Mouse (Mus musculus): ENCODE measurements around the gene Mier2. TPM values are rescaled to one million over a fixed set of nuclear protein-coding genes. Genes with fewer than 3 reads are reported as not detected.

Gene Mier2
- polyA plus RNA-seq (2015; fragmentation: Nextera tagmentation; extraction: Ambion mirVana): 15.6 and 16.2 TPM in 2 replicates

DNA sequence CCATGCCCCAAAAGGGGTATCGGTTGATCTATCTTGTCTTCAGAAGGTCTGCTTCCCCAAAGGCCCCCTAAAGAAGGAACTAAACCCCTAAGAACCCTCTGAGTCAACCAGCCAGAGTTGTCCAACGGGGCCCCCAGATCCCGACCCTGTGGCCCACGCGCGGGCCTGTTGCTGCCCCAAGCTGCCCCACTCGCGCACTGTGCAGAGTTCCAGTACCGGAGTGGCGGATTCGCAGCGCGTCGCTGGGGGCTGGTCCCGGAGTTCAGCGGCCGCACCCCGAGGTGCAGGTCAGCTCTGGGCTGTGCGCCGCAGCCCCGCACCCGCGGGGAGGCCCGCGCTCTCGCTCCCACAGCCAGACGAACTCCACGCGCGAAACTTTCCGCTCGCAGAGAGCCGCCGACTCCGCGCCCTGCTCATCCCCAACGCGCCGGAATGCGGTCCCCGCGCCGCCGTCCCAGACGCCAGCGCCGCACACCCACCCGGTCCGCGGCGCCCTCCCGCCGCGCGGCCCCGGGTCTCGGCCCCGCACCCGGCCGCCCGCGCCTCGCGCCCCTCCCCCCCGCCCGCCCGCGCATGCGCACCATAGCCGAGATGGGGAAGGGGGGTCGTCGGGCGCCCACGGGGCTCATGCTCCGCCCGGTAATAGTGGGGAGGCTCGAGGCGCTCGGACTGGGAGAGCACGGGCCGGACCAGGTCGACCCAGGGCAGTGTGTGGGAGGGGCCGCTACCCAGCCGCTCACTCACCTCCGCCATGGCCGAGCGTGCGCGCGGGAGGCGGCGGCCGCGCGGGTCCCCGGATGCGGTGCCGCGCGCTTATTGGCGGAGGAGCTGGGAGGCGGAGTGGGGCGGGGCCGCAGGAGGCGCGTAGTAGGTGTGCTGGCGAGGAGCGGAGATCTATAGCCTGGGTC lies at the start of gene Mier2:
Gene Mier2 (minus strand): TSS at position 870 of the 908 bp plus-strand sequence.
- Histone ChIP-seq H3K4me3 (ENCODE audit: low read depth, low read length) (peak within 1 kb of the TSS; percentile 88), H3K4me1 (replicated peaks; ENCODE audit: control insufficient read depth, insufficient read depth, low read length) (peaks cover 5% of the 10 kb centered on the region; the same call in 1 of the 2 replicates), H3K27me3 (replicated peaks; ENCODE audit: control insufficient read depth, insufficient read depth, low read length) (no peaks in the 10 kb centered on the region), H3K36me3 (ENCODE audit: control insufficient read depth, insufficient read depth) (peaks cover 2% of the 10 kb centered on the region), H3K9me3 (ENCODE audit: control insufficient read depth) (no peaks in the 10 kb centered on the region), H3K27ac (ENCODE audit: low read depth, low read length) (peak within 1 kb of the TSS; percentile 10; the same call in 1 of the 2 replicates), H3K4me2 (replicated peaks; ENCODE audit: low read depth) (peak within 1 kb of the TSS; percentile 93), H3K9ac (ENCODE audit: low read depth, low read length) (peak within 1 kb of the TSS; percentile 86)
- under 1% methylated on average over 98 of the region's 108 CpGs for WGBS
- TF ChIP-seq CTCF (IDR thresholded peaks at IDR 0.05; ENCODE audit: low read depth): no peak
- ATAC-seq: peak; percentile 84

DNA sequence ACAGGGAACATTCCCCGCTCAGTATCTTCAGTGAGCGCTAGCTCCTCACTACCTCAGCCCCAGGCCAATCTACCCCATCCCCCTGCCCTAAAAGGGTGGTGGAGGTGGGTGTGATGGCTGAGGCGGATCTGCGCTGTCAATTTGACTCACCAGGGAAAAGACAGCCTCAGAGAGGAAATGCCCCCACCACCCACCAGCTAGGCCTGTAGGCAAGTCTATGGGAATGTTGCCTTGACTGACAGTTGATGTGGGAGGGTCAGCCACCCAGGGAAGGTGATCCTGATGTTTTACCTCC lies 42.9 kb upstream of the Mier2 start:
- Histone ChIP-seq H3K4me3 (ENCODE audit: low read depth, low read length) (no peak overlapping the region), H3K4me2 (replicated peaks; ENCODE audit: low read depth) (no peak overlapping the region), H3K9ac (ENCODE audit: low read depth, low read length) (no peak overlapping the region), H3K27me3 (replicated peaks; ENCODE audit: control insufficient read depth, insufficient read depth, low read length) (0 out of 2 replicates have a peak, but pooled peaks cover 6% of the 10 kb centered on the region), H3K36me3 (ENCODE audit: control insufficient read depth, insufficient read depth) (no peaks in the 10 kb centered on the region), H3K27ac (ENCODE audit: low read depth, low read length) (no peak overlapping the region), H3K9me3 (ENCODE audit: control insufficient read depth) (no peaks in the 10 kb centered on the region), H3K4me1 (replicated peaks; ENCODE audit: control insufficient read depth, insufficient read depth, low read length) (no peaks in the 10 kb centered on the region)
- TF ChIP-seq CTCF (IDR thresholded peaks at IDR 0.05; ENCODE audit: low read depth): no peak
- no peak for ATAC-seq
- WGBS: 76% methylated on average over 4 of the region's 4 CpGs

DNA sequence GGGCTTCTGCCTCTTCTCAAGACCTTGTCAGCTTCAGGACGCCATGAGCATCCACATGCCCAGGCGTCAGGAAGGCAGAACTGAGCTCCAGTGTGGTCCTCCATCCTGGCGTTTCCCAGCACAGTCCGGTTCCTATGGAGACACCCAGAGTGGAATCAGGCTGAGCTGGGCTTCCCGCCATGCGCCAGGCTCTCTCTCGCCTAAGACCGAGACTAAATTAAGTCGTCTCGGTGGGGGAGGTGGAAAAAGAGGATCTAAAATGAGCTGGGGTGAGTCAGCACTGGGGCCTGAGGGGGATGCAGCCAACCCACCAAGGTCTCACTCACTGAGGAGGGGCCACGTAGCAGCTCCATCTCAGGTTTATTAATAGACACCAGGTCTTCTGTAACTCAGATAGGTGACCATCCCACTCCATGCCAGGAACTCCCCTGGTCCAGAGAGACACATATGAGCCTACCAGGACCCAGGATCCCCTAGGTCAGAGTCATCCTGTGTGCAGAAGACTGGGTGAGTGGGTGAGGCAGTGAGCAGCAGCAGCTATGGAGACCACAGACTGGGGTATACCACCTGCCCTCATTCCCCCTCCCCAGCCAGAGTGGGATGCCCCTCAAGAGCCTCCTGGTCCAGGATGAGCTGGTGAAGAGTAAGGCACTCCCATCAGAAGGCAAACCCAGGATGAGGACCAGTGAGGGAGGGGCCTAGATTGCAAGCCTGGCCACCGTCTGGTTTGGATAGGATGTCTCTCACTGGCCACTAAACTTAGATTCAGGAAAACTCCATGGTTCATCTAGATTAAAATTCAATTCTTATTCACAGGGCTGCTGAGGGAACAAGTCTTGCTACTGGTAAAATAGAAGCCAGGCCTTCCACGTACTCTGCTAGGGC lies 42.3 kb upstream of the Mier2 start:
- H3K27ac ChIP-seq (ENCODE audit: low read depth, low read length): no peak overlapping the region
- no peaks in the 10 kb centered on the region for H3K36me3 ChIP-seq (ENCODE audit: control insufficient read depth, insufficient read depth)
- H3K27me3 ChIP-seq (replicated peaks; ENCODE audit: control insufficient read depth, insufficient read depth, low read length): 0 out of 2 replicates have a peak, but pooled peaks cover 6% of the 10 kb centered on the region
- whole genome bisulfite sequencing: 46% methylated on average over 13 of the region's 13 CpGs
- TF ChIP-seq CTCF (IDR thresholded peaks at IDR 0.05; ENCODE audit: low read depth): no peak
- no peaks in the 10 kb centered on the region for H3K4me1 ChIP-seq (replicated peaks; ENCODE audit: control insufficient read depth, insufficient read depth, low read length)
- ATAC-seq: no peak
- H3K4me3 ChIP-seq (ENCODE audit: low read depth, low read length): no peak overlapping the region
- H3K9ac ChIP-seq (ENCODE audit: low read depth, low read length): no peak overlapping the region
- no peaks in the 10 kb centered on the region for H3K9me3 ChIP-seq (ENCODE audit: control insufficient read depth)
- H3K4me2 ChIP-seq (replicated peaks; ENCODE audit: low read depth): no peak overlapping the region

DNA sequence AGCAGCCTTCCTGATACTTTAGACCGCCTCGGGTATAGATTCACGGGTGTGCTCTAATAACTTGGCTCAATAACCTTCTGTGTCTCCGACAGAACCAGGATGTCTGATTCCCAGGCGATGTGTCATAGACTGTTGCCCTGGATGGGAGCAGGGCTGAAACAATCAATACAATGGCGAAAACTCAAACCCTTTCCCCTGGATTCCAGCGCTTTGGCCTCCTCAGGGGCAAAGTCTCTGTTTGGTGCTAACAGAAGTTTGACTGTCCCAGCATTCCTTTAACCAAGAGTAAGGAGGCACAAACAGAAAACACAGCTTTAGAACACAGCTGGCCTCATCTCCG lies 40.6 kb upstream of the Mier2 start:
- 50% methylated on average over 8 of the region's 8 CpGs for WGBS
- no peaks in the 10 kb centered on the region for H3K36me3 ChIP-seq (ENCODE audit: control insufficient read depth, insufficient read depth)
- no peaks in the 10 kb centered on the region for H3K4me1 ChIP-seq (replicated peaks; ENCODE audit: control insufficient read depth, insufficient read depth, low read length)
- TF ChIP-seq CTCF (IDR thresholded peaks at IDR 0.05; ENCODE audit: low read depth): no peak
- H3K4me2 ChIP-seq (replicated peaks; ENCODE audit: low read depth): no peak overlapping the region
- no peak overlapping the region for H3K9ac ChIP-seq (ENCODE audit: low read depth, low read length)
- no peaks in the 10 kb centered on the region for H3K9me3 ChIP-seq (ENCODE audit: control insufficient read depth)
- H3K4me3 ChIP-seq (ENCODE audit: low read depth, low read length): no peak overlapping the region
- 0 out of 2 replicates have a peak, but pooled peaks cover 6% of the 10 kb centered on the region for H3K27me3 ChIP-seq (replicated peaks; ENCODE audit: control insufficient read depth, insufficient read depth, low read length)
- H3K27ac ChIP-seq (ENCODE audit: low read depth, low read length): no peak overlapping the region
- peak; percentile 26; the same call in 1 of the 2 replicates for ATAC-seq

DNA sequence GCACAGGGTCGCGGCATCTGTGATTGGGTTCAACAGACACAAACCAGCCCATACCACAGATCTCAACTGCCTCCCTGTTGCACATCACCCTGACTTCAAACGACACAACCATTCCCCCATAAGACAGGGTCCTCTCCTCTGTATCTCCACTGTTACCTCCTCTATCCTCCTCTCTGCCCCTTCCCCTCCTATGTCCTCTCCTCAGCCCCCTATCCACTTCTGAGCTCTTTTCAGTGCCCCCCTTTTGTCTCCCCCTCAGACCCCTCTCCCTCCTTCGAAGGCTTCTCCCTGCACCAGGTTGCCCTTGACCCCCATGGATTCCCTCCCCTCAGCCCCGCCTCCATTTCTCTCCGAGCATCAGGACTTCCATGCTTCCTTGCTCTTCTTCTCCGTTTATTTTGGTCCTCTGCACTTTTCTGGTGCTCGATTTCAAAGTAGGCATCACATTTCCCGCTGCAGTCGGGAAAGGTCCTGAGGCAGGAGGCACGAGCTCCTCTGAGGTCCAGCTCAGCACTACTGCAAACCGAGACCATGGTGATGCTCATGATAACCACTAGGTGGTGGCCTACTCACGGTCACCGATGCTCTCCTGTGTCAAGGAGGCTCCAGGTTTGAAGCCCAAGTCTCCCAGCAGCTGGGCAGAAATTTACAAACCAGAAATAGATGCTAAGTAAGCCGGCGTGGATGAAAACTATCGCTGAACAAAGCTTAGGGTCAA lies 40.0 kb upstream of the Mier2 start:
- TF ChIP-seq CTCF (IDR thresholded peaks at IDR 0.05; ENCODE audit: low read depth): peak; percentile 95
- Histone ChIP-seq H3K36me3 (ENCODE audit: control insufficient read depth, insufficient read depth) (no peaks in the 10 kb centered on the region), H3K27me3 (replicated peaks; ENCODE audit: control insufficient read depth, insufficient read depth, low read length) (0 out of 2 replicates have a peak, but pooled peaks cover 6% of the 10 kb centered on the region), H3K4me1 (replicated peaks; ENCODE audit: control insufficient read depth, insufficient read depth, low read length) (no peaks in the 10 kb centered on the region), H3K4me2 (replicated peaks; ENCODE audit: low read depth) (no peak overlapping the region), H3K9me3 (ENCODE audit: control insufficient read depth) (no peaks in the 10 kb centered on the region), H3K9ac (ENCODE audit: low read depth, low read length) (no peak overlapping the region), H3K4me3 (ENCODE audit: low read depth, low read length) (no peak overlapping the region), H3K27ac (ENCODE audit: low read depth, low read length) (no peak overlapping the region)
- peak; percentile 78 for ATAC-seq
- 16% methylated on average over 17 of the region's 17 CpGs for WGBS

Measured in intestine, postnatal 0 days (tissue).